Mouse (Mus musculus) 3134 (cell line): ENCODE results near the gene Gm44579.
A peak's percentile ranks its signal among the peaks of the same experiment; 100 is the strongest.

Experiments used
- DNase-seq: peaks from one replicate; pipeline ENCODE4 v3.0.0-alpha.2; 2011; ENCODE audit warnings: low spot score; ENCODE audit not compliant: insufficient read length; ENCODE audit errors: extremely low read depth

Gene Gm44579

DNA sequence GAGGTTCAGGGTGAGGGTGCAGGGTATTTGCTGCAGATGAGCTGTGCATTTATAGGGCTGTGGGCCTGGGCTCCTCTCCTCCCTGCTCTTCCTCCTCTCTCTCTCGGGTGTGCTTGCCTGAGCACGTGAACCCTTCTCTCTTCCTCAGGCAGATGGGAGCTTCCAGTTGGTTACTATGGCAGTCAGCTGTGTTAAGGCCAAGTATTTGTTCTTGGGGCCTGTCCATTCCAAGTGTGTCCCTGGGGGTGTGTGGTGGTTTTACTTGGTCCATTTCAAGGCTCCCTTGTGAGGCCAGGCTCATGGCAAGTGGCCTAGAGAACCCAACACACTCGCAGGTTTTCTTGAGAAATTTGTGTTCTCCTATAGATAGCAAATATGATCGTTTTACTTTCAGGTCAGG, at the start of gene Gm44579, which contains the start of gene Olfr287:
Gene Gm44579 (minus strand): TSS at position 101 of the 400 bp plus-strand sequence.
Gene Olfr287 (minus strand): TSS at position 180 of the 400 bp plus-strand sequence.
- DNase-seq, result no peak

DNA sequence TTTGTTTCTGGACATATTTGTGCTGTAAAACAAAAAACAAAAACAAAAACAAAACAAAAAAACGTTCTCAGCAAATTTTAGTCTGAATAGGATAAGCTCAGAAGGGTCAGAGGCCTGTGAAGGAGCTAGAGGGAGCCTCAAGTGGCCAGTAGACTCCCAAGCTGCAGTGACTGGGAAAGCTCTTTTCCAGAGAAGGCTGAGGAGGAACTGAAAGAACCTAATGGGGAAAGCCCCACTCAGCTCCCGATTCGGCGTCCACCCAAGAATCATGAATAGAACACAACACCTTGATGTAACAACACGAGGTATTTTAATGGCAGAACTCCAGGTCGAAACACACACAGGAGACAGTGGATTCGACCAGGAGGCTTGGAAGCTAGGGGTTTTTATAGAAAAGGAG, 37.0 kb upstream of the Gm44579 start:
- no peak for DNase-seq

DNA sequence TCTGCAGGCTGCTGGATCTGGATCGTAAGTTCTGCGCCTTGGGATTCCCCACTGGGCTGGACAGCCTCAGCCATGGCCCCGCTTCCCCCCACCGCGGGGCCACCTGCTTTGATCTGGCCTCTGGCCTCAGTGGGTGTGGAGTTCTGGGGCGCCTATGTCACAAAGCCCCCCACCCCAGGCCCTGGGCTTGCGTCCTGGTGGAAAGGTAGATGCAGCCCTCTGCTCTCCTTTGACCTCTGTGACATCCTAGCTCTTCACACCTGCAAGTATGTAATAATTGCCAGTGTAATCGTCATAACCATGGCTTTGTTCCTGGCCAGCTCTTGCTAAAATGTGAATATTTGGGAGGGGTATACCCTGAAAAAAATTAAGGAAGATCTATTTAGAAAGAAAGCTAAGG, 36.4 kb upstream of the Gm44579 start, which contains the start of gene H1fnt:
Gene H1fnt (minus strand): TSS at position 101 of the 400 bp plus-strand sequence.
- no peak for DNase-seq

DNA sequence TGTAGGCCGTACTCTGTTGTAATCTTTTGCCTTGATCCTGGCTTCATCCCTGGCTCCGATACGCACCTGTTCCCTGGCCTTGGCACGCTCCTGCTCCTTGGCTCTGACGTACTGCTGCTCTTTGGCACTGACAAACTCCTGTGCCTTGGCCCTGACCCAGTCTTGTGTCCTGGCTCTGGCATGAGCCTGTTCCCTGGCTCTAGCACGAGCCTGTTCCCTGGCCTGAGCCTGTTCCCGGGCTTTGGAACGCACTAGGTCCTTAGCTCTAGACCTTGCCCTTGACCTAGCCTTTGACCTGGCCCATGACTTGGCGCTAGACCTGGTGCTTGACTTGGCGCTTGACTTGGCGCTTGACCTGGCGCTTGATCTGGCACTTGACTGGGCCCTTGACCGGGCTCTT, 35.5 kb upstream of the Gm44579 start:
- DNase-seq, result peak; percentile 7

DNA sequence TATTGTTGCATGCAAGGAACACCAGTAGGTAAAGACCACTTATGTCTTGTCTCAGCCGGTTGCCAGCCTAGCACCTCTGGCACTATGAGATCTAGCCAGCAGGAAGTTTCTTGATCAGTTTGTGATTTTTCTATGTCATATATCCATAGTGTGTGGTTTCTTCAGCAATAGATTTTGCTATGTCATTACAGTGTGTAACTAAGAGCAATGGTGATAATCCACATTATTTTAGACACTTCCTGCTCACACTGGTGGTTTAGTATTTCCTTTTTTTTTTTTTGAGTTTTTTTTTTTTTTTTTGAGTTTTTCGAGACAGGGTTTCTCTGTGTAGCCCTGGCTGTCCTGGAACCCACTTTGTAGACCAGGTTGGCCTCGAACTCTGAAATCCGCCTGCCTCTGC, 14.7 kb upstream of the Gm44579 start:
- DNase-seq, result no peak

DNA sequence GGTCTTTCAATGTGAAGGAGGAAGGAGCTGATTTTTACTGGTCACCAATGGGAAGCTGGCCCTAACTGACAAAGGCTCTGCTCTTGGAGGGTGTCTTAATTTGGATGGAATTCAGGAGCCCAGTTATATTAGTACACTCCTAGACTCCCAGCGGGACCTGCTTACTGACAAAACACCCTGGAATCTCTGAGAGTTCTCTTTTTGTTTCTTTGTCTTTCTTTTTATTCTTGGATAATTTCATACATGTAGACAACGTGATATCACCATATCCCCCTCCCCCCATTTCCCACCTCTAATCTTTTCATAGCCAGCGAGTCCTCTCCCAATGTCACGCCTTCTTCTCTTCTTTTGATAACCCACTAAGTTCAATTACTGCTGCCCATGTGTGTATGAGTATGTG, 13.6 kb upstream of the Gm44579 start, which contains the start of gene Olfr286:
Gene Olfr286 (minus strand): TSS at position 101 of the 400 bp plus-strand sequence.
- DNase-seq, result no peak

DNA sequence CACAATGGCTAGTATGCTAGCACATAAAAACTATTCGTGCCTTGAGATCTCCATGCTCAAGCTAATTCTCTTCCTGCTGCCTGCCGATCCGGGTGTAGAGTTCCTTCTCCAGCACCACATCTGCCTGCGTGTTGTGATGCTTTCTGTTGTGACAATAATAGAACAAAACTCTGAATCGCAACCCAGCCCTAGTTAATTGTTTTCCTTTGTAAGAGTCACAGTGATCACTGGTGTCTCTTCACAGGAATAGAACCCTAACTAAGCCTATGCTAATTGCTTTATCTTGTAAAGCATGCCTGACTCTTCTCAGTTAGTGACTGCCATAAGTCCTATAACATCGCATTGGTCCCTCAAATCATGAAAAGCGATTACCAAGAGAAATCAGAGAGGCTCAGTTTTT, 5.3 kb upstream of the Gm44579 start:
- no peak for DNase-seq

DNA sequence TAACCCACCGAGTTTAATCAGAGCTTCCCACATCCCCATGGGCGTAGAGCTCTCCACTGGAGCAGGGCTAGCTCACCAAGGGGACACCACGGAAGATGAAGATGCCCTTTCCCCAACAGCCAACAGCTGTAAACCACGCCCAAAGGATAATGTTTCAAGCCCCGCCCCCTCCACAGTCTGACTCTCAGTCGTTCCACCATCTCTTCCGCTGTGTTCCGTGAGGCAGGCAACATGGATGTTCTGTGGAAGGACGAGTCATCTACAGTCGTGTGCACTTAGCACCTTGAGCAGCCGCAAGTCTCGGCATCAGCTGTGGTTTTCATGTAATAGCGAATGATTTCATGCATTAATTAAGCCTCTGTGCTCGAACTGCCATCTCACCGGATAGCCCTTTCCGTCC, 4.8 kb upstream of the Gm44579 start:
- no peak for DNase-seq

DNA sequence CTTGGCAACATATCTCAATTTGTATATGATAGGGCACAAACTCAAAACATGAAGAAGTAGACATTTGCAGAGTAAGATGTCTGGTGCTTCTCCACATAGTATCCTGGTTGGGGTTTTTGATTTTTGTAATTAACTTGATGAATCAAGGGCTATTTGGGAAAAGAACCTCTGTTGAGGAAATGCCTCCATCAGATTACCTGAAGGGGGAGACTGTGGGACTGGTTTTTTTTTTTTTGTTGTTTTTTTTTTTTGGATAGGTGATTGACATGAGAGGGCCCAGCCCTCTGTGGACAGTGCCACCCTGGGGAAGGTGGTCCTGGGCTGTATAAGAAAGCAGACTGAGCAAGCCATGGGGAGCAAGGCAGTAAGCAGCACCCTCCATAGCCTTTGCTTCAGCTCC, 1.6 kb upstream of the Gm44579 start:
- DNase-seq, result no peak

DNA sequence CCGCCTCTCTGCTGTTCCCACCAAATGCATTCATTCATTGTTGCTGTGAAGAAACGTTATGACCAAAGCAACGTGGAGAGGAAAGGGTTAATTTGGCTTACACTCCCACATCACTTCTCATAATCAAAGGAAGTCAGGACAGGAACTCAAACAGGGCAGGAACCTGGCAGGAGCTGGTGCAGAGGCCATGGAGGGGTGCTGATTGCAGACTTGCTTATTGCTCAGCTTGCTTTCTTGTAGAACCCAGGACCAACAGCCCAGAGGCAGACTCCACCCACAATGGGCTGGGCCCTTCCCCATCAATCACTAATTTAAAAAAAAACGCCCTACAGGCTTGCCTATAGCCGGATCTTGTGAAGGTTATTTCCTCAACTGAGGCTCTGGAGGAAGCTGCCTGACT, 6.6 kb downstream of the Gm44579 start:
- DNase-seq, result no peak

DNA sequence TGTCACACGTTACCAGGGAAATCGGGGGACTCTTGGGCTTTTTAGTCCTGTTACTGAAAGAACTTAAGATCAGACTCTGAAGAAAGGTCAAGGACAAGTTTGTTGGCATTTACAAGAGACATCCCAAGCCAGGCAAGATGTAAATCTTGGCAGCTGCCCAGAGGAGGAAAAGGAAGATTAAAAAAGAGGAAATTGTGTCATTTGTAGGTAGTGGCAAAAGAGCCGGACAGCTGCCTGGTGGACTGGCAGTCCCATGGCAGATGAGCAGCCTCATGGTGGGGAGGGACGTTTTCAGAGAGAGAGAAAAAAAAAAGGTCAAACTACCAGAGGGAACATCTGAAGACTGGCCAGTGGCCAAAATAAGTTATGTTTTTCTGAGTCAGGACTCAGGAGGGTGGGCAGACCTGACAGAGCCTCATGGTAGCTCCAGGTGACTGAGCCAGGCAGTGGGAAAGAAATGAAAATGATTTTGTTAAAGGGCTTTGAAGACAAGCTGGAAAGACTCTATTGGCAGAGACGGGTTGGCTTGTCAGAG, 7.4 kb downstream of the Gm44579 start:
- DNase-seq, result no peak

DNA sequence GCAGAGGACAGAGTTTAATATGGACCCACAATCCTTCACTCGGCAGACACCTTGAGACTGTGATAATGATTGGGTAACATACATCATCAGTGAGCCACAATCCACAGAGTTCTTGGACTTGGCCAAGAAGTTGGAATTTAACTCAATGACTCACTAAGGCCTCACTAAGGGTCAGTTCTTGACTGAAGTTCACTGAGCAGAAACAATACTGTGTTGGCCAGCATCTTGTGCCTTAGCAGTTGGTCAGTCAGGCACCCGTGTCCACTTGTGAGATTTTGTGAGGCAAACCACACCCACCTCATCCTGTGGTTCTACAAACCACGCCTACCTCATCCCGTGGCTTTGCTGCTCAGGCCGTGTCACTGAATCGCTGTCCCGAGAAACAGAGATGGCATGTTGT, 11.1 kb downstream of the Gm44579 start:
- peak; percentile 19 for DNase-seq

DNA sequence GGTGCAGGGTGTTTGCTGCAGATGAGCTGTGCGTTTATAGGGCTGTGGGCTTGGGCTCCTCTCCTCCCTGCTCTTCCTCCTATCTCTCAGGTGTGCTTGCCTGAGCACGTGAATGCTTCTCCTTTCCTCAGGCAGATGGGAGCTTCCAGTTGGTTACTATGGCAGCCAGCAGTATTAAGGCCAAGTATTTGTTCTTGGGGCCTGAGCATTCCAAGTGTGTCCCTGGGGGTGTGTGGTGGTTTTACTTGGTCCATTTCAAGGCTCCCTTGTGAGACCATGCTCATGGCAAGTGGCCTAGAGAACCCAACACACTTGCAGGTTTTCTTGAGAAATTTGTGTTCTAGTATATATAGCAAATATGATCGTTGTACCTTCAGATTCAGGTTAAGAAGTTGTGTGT, 25.3 kb downstream of the Gm44579 start, which contains the start of gene Olfr288:
Gene Olfr288 (minus strand): TSS at position 101 of the 400 bp plus-strand sequence.
- DNase-seq, result no peak

DNA sequence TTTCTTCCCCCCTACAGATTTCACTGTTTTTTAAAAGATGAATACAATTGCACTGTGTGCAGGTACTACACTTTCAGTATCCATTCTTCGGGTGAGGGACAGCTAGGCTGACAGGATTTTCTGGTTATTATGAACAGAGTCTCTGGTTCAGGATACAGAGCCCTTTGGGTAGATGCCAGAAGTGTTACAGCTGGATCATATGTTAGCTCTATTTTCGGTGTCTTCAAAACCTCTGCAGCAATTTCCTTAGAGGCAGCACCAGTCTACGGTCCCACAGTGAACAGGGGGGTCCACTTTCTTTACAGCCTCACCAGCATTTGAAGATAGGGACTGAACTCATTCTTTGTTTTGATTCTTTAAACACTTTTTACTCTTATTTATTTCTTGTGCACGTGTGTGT, 36.3 kb downstream of the Gm44579 start:
- DNase-seq, result no peak

DNA sequence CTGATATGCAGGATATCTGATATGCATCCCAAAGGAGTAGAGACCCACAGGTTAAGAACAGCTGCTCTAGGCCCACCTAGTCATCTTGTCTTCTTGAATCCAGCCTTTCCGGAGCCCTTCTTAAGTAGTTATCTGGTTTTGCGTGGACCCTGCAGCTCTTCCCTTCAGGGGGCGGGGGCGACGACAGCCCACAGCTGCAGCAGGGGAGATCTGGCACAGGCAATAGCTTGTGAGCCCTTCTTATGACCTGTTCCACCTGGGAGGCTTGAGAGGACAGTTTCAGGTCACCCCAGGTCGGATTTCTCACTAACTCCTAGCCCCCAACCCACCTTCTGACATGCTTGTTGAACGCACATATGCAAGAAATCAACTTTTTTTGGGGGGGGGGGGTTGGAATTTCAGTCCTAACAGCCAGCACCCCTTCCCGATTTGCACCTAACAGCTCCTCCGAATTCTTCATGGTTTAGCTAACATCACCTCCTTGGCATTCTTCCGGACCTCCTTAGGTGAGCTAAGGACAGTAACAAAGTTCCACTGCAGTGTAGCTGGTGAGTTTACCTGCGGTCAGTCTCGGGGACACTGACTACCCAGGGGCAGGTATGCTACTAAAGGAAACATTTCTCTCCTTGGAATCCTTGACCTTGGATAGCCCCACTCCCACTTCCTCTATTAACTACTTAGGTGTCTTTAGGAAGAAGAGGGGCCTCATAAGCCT, 38.8 kb downstream of the Gm44579 start:
- no peak for DNase-seq

DNA sequence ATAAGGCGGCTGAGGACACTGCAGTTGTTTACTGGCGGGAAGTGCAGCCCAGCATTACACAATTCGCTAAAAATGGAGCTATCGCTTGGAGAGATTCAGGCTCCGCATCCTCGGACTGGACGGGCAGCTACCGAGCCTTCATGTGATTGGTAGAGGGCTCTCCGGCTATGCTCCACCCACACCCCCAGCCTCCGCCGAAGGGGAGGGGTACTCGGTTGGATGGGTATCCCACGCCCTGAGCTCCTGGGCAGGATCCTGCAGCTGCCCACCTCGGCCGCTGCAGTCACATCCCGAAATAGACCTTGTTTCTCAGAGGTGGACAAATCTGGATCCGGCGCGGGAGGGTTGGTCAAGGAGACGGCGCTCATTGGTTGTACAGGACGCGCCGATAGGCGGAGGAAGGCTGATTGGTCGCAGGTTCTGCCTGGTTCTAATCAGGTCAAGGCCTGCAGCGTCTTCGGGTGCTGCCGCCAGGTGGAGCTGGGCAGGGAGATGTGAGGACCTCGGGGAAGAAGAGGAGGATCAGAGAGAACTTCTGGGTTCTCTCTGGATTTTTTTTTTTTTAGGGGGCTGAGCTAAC, 39.6 kb downstream of the Gm44579 start:
- DNase-seq, result peak; percentile 85

DNA sequence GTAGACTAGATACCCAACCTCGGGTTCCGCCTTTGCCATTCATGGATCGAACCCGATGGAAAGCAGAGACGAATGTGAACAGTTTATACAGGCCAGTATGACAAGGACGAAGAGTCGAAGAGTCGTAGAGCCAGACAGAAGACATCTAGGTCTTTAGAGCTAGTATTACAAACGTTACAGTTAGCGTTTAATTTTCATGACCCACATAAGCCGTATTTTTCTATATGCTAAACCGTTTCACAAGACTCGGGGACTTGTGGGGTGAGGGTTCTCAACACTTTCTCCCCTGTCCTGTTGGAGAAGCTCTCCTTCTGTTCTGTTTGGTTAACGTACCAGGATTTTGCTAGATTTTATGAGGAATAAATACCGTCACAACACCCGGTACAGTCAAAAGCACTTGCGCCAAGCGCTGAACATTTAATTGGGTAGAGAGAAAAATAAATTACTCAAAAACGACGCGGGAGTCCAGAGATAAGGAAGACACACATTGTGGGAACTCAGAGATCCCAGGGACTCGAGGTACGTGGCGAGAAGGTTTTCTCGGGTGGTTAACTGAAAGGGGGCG, 40.1 kb downstream of the Gm44579 start:
- no peak for DNase-seq

DNA sequence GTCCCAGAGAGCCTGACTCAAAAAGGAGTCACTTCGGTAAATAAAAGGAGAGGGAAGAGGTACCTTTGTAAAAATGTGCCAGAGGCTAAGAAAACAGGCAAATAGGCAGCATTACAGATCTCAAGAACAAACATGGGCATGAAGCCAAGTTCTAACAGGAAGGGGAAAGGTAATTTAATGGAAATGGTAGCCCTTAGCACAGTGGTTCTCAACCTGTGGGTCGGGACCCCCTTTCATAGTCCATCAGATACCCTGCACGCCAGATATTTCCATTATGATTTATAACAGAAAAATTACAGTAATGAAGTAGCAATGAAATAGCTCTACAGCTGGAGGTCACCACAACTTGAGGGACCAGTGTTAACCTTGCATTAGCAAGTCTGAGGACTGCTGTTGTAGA, 43.5 kb downstream of the Gm44579 start:
- no peak for DNase-seq

DNA sequence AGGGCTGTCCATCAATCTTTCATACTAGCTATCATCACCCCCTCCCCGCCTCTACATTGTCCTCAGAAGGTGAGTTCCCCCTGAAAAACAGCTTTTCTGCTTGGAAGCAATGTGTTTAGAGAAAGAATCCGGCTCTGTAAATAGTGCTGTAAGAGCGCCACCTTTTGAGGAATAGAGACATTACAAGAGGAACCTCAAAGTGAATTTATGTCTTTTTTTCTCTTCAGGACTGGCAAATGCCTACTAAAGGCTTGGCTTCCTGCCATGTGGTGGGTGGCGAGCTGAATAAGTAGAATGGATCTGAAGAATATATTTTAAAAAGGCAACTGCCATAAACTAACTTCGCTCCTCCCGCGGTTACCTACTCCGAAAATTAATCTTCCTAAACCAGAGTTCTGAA, 47.0 kb downstream of the Gm44579 start:
- DNase-seq, result peak; percentile 24

DNA sequence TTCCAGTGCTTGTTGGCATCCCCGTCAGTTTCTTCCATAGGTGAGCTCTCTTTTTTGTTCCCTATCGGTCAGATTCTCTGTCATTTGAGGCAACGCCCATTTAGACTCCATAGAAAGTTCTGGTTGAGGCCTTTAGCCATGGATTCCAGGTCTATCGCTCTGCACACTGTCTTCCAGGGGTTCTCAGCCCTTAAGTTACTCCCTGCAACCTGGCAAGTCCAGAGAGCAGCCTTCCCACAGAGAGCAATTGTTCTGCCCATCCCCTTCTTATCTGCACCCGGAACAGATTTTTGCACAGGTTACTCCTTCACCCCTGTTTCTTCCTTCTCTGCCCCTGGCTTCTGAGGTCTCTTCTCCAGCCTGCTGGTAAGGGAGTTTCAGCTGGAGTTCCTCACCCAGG, 48.7 kb downstream of the Gm44579 start:
- no peak for DNase-seq

DNA sequence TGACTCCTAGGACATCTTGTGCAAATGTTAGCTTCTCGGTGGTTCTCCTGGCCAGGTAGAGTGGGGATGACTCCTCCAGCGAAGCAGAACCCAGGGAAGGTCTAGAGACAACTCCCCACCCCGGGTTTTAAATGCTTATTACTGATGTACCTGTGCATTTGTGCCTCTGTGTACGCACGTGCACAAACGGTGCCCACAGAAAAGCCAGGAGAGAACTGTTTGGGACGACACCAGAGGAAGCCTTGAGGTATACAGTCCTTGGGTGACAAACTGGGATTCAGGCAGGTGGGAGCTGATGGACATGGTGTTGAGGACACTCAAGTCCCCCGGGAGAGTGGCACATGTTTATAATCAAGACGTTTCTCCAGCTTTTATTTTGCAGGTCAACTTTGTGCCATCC, 49.9 kb downstream of the Gm44579 start:
- DNase-seq, result no peak

DNA sequence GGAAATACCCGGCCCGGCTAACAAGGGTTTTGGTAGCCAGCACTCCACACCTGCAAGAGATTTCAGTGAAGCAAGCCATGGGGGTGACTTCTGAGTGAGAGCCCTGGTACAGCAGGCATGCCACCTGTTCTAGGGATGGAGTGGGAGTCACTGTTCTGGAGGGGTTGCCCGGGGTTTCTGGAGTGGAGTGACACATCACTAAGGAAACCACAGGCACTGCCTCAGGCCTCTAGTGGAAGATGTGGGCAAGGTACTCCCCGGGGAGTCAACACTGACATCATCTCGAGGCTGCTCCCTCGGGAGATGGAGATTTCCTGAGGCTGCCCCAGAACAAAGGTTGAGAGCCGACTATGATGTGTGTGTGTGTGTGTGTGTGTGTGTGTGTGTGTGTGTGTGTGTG, 50.4 kb downstream of the Gm44579 start:
- peak; percentile 84 for DNase-seq
